Mouse (Mus musculus) lung, adult 18-20 months (tissue): ENCODE results near the gene Jhy.

Source experiments
- DNase-seq, 2 experiments: peaks; one replicate each; pipeline ENCODE4 v3.0.0; 2022; ENCODE audit warnings: mixed read lengths in 2 of 2

Jhy gene

DNA sequence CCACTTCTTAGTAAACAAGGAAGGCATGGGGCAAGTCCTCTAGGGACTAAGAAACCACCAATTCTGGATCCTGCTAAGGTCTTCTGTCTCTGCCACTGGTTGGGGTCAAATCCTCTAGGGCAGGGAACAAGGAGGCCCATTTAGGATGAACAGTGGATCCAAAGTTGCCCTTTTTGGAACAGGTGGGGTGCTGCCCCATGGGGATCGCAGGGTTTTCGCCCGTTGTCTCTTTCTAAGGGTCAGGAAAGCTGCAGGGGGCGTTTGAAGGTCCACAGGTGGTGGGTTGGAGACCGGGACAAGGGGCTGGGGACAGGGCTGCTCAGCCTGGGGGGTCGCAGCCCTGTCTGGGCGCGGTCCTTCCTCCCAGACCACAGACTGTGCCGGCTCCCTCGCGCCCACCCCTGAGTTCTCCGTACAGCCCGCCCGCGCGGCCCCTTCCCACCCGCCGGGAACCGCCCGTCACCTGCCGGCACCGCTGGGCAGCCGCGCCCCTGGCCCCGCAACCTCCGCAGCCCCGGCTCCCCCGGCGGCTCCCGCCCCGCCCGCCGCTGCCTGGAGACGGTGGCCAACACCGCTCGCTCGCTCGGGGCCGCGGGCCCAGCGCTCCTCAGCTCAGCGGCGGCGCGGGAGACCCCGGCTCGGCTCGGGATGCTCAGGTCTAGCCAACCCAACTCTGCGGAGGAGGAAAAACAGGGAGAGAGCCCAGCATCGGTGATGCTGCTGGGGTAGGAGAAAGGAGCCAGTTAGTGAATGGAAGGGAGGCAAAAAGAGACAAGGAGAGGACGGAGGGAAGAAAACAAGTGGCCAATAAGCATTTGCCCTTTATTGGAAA lies at the start of gene Jhy:
Gene Jhy (minus strand): TSS at position 533 of the 832 bp plus-strand sequence.
- no peak for DNase-seq

- DNase-seq, result no peak
Observed at GRCm38 (mm10) chr9:41012456-41012855, 48.5 kb upstream of the Jhy start.

- no peak for DNase-seq
Observed at GRCm38 (mm10) chr9:41011512-41012436, 47.9 kb upstream of the Jhy start.

DNA sequence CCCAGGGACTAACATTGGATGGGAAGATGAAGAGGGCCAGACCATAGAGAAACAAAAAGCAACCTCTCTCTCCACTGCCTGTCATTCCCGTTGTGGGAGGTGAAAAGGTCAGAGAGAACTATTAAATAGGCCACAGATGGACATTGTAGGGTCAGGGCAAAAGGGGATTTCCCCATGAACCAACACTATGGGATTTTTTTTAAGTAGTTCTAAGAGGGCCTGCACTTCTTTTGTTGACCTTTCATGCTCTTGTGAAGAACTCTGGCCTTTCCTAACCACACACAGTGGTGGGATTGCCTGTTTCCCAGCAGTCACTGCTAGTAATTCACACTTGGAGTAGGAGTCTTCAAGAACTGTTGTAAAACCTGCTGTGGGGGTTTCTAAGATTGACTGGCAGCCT lies 43.9 kb upstream of the Jhy start:
- no peak for DNase-seq

GRCm38 (mm10) chr9:41004415-41004814 lies 40.5 kb upstream of the Jhy start, which contains the start of gene Crtam:
Gene Crtam, minus strand, starts transcription at chr9:41004628.
- no peak for DNase-seq

DNA sequence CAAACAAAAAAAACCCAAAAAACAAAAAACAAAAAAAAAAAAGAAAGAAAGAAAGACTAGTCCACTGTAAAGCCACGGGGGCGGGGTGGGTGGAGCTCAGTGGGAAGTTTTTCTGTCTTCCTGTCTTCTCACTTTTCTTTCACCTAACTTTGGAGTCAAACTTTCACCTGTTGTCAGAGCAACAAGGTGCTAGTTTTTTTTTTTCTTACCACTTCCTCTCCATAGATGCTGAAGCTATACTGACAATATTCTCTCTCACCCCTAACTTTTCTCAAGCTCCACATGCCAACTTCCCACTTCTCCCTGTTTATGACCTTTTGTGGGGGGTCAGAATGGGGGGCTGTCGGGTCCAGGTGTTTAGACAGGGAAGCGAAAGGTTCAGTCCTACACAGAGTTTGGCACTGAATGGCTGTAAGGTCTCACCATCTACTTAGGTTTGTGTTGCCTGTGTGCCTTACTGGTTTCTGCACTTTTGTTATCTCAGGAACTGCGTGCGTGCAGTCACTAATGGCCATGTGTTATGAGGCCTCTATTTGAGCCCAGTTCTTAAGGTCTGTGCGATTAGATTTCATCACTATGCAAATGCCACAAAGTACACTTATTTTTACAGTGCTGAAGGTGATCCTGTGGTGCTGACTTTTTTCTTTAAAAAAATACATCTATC lies 33.3 kb upstream of the Jhy start:
- DNase-seq, result no peak

DNA sequence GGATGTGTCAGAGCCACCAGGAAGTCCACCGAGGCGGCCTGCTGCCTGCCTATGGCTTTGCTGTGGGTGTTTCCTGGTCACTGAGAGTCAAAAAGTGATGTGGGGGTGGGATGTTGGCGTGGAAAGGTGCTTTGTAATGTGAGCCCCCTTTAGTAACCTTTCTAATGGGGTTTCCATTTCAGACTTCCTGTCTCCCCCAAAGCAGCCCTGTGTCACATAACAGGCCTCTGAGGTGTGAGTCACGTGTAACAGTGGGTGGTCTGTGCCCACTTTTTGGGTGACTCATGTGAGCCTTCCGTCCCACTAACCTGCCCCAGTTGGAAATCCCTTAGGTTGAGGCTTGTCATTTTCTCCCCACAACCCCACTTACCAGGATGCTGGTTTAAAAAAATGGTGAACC lies 30.2 kb upstream of the Jhy start:
- DNase-seq, result no peak

DNA sequence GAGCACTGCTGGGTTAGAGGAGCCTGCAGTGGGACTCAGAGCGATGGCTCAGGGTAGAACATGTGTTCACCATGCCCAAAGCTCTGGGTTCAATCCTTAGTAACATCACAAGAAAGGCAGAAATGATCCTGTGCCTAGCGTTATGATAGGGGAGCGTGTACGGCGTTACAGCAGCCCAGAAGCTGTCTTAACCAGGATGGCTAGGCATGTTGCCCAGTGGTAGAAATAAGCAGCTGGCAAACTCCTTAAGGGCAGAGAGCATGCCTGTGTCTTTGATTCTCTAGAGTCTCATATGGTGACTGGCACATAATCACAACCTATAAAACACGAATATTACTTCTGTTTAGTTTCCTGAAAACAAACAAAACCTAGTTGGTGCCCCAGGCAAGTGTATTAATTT lies 27.6 kb upstream of the Jhy start:
- no peak for DNase-seq

DNA sequence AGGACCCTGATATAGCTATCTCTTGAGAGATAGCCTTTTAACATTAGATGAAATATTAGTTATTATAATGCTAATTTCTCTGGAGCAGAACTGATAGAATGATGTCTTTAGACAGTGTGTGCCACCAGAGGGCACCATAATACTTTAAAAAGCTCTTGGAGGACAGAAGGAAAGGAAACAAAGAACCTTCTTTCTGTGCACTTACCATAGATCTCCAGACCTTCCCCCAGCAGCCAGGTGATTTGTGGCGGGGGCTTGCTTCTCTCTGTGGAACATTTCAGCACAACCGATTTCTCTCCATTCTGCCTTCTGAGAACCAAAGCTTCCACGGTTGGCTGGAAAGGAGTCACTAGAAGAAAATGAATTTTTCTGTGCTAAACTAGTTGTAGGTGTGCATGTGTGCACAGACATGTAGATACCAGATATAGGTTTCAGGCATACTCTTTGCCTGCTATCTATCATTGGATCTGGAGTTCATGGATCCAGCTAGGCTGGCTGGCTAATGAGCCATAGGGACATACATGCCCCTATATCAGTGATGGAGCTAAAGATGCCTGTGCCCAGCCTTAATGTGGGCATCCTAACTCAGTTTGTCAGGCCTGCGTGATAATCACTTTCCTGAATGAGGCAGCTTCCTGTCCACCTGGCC lies 26.1 kb upstream of the Jhy start:
- DNase-seq, result peak in 1 of 2 experiments; percentile 19

GRCm38 (mm10) chr9:40984313-40984712 lies 20.4 kb upstream of the Jhy start:
- no peak for DNase-seq

DNA sequence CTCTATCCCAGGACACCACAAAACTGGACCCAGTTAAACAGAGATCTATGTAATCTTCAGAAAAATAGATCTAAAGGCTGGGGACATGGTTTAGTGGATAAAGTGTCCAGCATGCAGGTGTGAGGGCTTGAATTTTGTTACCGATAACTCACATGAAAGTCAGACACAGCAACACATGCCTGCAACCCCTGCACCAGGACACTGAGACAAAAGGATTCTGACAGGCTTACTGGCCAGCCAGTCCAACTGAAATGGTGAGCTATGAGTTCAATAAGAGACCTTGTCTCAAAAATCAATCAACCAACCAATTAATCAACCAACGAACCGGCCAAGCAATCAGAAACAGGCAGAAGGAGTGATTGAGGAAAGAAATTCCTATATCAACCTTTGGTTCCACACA lies 19.8 kb upstream of the Jhy start:
- no peak for DNase-seq

DNA sequence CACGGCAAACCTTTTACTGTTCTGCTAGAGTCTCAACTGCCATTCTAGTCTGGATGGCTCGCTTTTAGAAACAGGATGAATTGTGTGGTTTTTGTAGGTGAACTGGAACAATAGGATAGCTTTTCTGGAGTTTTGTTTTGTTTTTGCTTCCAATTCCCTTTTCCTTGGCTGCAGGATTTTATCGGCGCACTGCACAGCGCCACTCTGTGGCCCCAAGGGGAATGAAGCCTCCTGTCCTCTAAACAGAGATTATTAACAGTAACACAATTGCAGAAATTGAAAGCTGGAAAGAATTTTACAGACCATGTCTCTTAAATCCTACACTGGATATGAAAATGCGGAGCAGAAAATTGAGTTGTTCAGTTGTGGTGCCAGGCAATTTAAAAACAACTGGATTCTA lies 18.6 kb upstream of the Jhy start:
- no peak for DNase-seq

DNA sequence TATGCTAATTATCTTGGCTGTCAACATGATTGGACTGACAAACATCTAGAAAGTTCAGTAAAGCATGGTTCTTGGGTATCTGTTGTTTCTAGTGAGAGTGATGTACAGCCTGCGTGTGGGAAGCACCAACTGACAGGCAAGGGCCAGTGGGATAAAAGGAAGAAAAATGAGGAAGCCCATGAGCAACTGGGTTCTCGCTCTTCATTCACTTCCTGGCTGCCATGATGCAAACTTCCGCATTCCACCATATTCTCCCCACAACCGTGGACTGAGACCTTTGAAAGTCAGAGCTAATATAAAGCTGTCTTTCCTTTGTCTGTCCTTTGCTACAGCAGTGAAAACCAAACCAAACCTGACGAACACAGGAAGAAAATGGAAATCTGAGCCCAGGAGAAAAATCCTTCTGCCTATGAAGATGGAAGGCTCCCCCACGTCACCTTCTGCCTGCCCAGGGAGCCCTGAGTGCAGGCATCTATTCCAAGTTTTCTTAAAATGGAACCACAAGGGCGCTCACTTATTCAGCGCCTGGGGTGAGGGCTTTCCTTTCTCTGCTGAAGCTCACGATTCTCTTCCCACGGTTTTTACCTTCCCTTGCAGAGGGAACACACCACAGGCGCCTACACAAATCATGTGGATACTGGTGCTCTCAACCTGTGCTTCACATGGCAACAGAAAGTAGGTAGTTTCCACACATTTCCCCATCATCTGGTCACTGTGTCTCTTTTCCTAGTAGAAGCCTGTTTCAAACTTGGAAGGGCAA lies 10.3 kb upstream of the Jhy start:
- no peak for DNase-seq

GRCm38 (mm10) chr9:40964418-40964714 lies 448 bp upstream of the Jhy start:
- no peak for DNase-seq

DNA sequence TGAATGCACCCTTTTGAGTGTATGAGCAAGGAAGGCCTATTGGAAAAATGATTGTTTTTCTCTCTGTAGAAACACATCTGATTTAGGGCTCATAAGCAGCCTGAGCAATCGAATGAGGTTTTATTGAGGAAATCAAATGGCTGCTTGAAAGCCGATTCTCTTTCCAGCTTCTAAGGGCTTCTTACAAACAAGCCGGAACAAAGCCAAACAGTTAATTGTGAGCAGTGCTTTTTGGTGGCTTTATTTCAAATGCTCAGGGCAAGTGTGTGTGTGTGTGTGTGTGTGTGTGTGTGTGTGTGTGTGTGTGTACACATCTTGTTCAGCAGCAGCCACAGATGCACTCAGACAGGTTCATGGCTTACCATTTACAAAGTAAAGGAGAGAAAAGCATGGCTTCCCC lies 2.5 kb downstream of the Jhy start:
- no peak for DNase-seq

DNA sequence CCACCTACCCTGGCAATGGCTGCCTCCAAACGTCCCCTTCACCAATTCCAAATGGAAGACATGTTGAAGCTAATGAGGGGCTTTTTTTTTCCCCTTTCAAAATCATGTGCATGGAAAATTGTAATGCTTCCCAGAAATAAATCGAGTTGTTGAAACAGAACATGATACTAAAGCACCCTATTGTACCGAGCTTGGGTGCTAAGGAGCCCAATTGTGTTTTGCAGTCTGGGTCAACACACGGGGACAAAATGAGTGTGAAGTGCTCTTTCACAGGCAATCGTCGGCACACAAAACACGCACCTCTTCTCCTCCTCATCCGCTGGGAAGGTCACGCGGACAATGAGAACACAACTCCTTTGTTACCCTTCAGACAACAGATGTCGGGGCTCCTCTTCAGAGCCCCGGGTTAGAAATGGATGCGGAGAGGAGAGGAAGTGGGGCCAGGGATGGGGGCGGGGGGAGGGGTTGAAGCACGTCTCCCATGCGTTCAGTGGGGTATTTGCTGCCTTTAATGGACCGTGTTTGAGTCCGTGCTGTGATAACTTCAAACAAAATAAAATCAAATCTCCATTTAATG lies 14.8 kb downstream of the Jhy start:
- no peak for DNase-seq

GRCm38 (mm10) chr9:40948473-40948872 lies 15.4 kb downstream of the Jhy start:
- DNase-seq, result no peak

DNA sequence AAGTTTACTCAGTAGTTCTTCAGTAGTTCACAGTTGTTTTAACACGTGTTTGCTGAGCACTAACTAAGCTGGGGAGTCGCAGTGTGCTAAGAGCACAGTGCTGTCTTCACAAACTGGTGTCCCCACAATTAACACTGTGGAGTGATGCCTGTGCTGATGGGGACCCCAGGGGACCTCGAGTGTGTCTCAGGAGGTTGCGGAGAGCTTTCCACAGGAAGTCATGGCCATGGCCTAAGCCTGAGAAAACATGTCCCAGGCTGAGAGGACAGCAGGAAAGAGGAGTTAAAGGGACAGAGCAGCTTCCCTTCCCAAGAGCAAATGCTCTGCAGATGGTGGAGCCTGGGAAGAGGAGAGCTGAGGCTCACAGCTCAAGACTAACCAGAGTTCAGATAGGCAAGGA lies 16.8 kb downstream of the Jhy start:
- no peak for DNase-seq

DNA sequence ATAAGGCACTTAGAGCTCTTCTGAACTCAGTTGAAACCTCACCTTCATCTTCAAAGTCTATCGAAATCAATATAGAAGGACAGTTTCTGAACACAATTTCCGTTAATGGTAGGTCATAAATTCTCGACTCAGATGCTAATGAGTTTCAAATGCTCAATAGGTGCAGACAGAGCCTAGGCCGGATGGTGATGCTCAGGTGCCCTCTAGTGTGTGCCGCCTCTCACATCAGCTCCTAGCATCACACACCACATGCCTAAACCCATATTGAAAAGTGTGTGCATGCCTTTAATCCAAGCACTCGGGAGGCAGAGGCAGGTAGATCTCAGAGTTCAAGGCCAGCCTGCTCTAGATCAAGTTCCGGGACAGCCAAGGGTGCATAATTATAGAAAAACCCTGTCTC lies 26.5 kb downstream of the Jhy start:
- DNase-seq, result no peak

DNA sequence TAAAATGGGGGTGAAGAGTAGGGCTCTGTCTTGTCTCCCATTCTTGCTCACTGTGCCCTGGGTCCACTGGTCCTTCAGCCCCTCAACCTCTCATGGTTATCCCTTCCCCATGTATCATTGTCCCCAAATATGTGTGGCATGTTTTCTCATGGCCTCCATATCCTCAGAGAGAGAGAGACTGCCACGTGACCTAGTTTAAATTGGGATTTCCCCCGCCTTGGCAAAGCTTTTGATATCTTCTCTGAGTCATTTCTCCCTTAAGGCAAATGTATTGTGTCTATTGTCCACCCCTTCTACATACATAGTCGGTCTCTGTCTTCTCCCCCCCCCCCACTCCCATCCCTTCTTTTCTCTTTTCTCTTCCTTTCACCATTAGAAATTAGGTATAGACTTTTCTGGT lies 30.6 kb downstream of the Jhy start:
- no peak for DNase-seq

- no peak for DNase-seq
Observed at GRCm38 (mm10) chr9:40927351-40927980, 36.5 kb downstream of the Jhy start.
